Mouse (Mus musculus) testis, postnatal 14 days (tissue): Measurements from ENCODE around the gene Olfr62.

Experiments used
- DNase-seq: peaks from one replicate; pipeline ENCODE4 v3.0.0; 2021; ENCODE audit warnings: low spot score

Gene Olfr62

DNA sequence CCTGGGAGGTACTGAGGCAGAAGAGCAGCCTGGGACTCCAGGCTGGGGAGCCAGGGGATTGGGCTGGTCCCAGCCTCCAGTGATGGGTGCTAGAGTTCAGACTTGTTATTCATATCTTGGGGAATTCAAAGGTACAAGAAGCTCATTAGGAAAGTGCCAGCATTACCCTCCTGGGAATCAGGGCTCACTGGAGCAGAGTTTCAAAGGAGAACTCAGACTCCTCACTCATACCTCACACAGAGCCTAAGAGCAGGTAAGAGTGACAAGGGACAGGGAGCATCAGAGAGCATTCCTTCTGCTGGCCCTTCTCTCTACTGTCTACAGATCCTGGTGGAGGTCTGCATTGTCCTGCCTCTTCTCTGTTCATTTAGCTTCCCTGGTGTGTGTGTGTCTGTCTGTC lies at the start of gene Olfr62:
Gene Olfr62, plus strand, starts transcription at position 301 of the 400 bp plus-strand sequence.
- no peak for DNase-seq

DNA sequence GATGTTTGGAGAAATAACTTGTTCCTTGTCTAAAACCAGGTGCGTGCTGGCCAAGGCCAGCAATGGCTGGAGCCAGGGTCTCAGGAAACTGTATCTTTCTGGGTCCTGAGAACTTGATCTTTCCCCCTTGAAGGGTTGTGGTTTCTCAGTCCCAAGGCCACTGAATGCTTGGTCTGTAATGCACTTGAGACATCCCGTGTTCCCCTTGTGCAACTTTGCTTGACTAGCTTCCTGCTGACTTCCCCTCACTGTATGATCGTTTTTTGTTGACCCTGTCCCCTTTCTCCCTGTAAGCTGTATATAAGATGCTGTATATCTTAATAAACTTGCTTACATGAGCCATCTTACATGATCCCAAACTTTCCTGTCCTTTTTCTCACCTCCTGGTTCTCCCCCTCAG lies 48.9 kb upstream of the Olfr62 start:
- no peak for DNase-seq

DNA sequence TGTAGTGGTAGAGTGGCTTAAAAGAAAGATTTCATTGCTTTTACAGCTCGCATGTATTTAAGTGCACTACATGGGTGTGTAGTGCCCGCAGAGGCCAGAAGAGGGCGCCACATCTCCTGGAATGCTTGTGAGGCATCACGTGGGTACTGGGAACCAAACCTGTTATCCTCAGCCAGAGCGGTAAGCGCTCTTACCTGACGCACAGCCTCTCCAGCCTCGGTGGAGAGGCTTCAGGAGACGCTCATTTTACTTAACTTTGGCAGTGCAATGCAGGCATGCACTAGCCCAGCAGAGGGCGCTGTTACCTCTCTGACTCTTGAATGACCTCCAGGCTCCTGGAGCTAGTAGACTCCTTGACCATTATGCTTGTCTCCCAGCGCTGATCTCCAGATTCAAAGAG lies 46.1 kb upstream of the Olfr62 start:
- DNase-seq = peak; percentile 67

DNA sequence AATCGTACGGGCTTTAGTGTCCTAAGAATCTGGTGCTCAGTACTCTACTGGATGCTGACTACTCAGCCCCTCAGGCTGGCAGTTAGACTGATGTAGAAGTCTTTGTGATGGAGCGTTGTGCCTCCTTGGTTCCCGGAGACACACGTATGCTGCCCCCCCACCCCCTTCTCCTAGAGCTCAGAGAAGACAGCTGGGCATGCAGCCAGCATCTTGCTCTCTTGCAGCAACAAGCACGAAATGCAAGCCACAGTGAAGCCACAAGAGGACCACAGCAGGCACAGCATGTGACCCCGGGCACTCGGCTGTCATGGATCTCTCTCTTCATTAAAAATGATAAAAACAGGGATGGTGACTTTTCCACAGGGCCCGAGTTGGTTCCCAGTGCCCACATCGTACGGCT lies 43.3 kb upstream of the Olfr62 start:
- no peak for DNase-seq

DNA sequence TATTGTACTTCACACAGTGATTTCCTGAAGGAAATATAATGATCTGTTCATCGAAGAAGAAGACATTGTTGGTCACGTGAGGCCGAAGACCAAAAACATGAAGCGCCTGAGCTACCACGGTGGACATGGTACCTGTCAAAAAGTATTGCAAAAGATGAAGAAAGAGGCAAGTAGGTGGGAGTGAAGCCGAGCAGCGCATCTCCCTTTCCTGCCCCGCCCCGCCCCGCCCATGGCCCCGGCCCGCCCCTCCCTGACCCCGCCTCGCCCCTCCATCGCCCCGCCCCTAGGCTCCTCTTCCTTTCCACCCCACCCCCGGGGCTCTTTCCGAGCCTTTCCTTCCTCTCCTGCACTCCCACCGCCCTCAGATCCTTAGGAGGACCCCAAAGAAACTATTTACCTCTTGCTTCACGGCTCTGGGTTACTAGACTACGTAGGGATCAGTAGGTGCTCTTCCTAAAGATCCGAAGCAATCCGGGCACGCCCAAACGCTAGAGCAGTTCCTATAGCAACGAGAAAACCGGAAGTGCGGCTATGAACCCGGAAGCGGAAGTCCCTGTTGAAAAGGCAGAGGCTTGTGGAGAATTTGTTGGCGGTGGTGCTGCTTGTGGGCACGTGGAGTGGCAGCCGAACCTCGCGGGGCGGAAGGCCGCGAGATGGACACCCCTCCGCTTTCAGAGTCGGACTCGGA lies 38.3 kb upstream of the Olfr62 start, which contains the start of the genes Cfap57 and Ebna1bp2:
Gene Cfap57, minus strand, starts transcription at position 499 of the 688 bp plus-strand sequence.
Gene Ebna1bp2, plus strand, starts transcription at position 521 of the 688 bp plus-strand sequence.
- DNase-seq = peak; percentile 91

DNA sequence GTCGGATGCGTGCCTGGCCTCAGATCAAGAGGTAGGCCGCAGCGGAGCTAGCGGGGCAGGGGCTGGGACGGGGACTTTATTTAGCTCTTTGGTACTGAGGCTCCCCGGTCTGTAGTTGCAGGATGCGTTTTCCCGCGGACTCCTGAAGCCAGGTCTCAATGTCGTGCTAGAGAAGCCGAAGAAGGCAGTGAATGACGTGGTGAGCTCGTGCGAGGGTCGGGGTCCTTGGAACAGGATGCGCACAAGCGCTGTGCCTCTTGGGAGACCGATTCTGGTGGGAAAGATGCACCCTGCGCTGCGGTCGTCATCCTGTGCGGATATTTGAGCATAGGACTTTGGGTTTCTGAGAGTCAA lies 37.8 kb upstream of the Olfr62 start:
- DNase-seq = no peak

DNA sequence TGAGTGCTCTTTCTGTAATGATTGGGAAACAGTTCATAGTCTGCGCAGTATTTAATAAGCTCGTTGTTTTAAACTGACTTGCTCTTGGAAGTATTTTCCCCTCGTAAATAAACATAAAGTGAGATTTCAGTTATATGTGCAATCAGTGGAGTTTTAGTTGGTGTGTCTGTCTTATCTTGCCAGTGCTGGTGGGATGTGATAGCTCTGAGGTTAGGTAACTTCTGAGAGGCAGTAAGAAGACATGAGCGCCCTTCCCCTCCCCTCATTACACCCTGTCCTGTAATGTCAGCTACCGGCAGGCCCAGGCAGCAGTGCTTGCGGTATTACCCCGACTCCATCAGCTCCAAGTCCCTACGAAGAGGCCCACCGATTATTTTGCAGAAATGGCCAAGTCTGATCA lies 37.0 kb upstream of the Olfr62 start:
- no peak for DNase-seq

DNA sequence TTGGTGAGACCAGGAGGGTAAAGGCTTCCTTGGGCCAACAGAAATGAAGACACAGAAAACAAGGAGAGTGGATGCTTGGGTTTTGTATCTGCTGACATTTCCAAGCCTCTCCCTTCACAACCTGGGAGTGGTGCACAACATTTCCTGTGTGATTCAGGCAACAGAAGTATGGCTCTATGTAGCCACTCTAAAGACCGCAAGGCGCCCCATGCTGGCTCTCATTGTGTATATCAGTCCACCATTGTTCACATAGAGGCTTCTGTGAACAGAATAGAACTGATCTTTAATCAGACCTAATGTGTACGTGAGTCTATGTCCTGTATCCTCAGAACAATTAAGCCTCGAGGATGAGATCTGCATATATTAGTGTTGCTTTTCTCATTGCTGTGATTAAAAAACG lies 28.5 kb upstream of the Olfr62 start:
- no peak for DNase-seq

DNA sequence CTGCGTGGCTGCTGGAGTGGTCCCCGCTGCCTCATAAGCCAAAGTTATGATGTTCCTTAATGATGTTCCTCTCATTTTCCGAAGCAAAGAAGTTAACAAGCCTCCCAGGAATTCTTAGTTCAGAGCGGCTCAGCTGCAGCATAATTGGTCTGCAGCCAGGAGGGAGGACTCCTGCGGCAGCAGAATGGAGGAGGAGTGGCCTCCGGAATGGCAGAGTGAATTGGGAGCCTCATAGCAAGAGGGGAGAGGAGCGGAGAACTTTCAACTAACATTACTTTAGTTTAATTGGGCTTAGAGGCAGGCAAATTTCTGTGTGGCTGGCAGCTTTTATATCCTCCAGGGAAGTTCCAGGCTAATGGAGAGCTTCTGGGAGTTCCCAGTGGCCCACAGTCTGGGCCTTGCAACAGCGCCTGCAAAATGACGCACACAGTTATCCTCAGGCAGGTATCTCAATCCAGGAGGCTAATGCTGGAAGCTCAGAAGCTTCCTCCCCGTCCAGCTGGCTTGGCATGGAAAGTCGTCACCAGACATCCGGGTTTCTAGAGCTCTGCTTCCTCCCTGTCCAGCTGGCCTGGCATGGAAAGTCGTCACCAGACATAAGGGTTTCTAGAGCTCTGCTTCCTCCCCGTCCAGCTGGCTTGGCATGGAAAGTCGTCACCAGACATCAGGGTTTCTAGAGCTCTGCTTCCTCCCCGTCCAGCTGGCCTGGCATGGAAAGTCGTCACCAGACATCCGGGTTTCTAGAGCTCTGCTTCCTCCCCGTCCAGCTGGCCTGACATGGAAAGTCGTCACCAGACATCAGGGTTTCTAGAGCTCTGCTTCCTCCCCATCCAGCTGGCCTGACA lies 16.2 kb upstream of the Olfr62 start:
- DNase-seq = no peak

DNA sequence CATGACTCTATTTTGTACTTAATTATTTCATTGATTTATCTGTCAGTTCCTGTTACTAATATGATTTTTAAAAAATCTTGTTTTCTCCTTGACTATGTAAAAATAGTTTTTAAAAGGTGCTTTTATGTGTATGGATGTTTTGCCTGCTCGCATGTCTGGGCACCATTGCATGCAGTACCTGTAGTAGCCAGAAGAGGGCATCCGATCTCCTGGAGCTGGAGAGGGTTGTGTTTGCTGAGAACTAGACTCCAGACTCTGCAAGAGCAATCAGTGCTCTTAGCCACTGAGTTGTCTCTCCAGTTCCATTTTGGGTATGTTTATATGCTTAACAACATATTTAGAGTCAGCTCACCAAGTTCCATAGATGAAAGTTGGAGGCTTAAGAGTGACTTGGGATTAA lies 13.5 kb upstream of the Olfr62 start:
- DNase-seq = no peak

DNA sequence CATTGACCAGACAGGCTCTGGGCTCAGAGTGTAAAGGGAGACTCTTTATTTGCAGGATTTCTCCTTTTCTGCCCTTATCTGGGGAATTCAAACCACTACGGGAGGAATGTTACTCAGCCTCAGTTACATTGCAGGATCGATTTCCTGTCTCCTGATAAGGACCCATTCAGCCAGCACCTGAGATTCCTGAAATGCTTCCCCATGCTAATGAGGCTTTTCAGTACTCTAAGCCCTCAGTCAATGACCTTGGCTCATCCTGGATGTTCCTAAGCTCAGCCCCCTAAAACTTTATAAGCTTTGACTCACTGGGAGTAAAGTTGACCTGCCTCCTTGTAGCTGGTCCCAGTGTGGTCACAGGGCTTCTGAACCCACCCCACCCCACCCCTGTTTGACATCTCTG lies 28.3 kb downstream of the Olfr62 start:
- no peak for DNase-seq

DNA sequence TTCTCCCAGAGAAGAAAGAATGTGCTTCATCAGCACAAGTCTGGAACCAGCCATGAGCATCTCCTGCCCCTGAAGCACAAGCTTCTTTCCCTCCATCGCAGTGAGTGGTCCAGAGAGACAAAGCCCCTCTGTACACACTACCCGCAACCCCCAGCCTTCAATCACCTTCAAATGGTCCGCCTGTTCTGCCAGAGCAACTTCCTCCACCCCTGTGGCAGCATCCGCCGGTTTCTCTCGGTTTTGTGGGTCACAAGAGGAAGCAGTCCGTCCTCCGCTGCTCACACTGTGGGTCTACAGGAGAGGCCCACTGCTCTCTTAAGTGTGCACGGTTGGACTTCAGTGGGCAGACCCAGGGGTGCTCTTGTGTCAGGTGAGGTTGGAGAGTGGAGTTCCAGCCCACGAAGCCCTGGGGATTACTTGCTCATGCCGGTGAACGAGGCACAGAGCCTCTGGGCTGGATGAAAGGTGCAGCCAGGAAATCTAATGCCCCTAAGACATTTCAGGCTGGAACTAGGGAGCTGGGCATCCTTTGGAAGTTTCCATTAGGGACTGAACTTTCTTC lies 33.7 kb downstream of the Olfr62 start, which contains the start of gene Olfr1342:
Gene Olfr1342, minus strand, starts transcription at position 345 of the 562 bp plus-strand sequence.
- no peak for DNase-seq

DNA sequence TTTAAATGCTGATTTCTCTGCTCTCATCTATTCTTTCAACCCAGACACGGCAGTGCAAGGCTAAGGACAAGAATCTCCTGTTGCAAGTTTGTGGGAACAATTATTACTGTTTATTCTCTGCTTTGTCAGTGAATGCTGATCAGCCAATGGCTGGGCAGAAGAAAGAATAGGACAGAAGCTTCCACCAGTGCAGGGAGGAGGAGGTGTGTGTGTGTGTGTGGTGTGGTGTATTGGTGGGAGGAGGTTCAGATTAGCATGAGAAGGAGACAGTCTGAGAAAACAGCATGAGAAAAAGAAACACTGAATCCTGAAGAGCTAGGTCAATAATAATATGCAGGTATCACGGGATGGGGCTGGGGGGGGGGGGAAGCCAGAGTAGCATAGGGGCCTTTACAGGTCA lies 35.1 kb downstream of the Olfr62 start:
- DNase-seq = no peak

DNA sequence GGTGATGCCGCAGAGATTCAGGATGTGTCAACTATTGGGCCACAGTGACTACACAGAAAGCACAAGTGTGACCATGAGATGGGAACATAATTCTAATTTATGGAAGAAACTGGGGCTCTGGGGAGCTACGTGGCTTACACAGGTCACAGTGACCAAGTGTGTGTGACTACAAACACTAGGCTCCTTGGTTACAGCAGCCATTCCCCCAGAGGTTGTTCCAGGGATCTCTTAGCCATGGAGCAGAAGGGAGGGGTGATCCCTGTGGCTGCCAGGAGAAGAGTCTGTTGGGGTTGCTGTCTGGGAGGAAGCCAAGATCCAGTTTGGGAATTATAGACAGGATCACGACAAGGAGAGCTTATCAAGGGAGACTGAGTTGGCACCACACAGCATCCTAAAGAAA lies 44.5 kb downstream of the Olfr62 start, which contains the start of gene Olfr1341:
Gene Olfr1341, plus strand, starts transcription at position 301 of the 400 bp plus-strand sequence.
- DNase-seq = no peak

DNA sequence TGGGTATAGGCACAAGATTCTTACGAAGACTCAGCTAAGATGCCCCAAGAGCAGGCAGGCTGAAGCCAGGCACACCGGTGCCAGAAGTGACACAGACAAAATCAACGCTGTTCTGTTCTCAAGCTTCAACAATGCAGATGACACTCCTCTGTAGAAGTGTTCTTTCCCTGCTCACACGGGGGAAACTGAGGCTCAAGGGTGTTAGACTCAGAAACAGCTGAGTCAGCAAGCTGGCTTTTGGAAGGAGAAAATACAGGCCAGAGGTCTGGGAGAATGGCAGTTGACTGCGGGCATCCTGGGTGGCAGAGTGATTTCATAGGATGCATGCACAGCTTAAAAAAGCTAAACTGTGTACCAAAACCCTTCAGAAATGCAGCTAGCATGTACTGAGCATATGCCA lies 49.3 kb downstream of the Olfr62 start:
- DNase-seq = no peak

DNA sequence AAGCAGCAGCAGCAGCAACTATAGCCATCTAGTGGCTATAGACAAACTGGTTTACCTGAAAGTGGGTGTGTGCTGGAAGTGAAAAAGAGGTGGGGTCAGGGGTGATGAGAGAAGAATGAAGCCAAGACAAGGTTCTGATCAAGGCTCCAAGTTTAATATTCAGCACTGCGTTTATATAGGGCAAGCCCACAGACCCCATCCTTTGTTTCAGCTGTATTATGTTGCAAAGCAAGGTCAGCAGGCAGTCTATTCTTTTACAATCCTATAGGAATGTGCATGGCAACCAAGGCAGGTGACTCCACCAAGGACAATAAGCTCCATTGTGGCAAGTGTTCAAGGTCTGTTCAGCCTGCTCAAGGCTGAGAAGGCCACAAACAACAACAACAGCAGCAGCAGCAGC lies 52.9 kb downstream of the Olfr62 start:
- no peak for DNase-seq
